Comparison of ENCODE assay signal across 41 mouse cellular contexts in the genomic region with DNA sequence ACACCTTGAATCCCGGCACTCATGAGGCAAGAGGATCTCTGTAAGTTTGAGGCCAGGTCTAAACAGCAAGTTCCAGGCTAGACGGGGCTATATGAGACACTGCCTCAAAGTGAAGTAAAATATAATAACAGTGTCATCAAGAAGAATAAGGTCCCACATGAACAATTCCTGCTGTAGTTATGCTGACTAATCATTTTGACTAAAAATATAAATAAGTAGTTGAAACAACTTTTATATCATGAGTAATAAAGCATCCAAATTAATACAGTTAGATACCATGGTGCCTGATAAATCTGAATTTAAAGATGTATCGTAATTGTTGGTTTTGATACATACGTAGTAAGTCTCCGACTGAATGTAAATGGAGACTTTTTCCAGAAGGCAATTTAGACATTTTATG. TPM values are rescaled to one million over a fixed set of nuclear protein-coding genes. Genes with fewer than 3 reads are reported as not detected.
"Had no signal": no experiment of that assay in that cellular context is flagged by ENCODE, and none has a peak within 500 bp of the region (broad histone marks: within the 10 kb centered on the region; RNA-seq: fewer than 3 reads in every experiment).

No protein-coding gene starts in this region.

- H3K9ac ChIP-seq: heart, embryonic 12.5 days; heart, embryonic 13.5 days; heart, embryonic 15.5 days; hindbrain, embryonic 12.5 days; hindbrain, embryonic 13.5 days; hindbrain, embryonic 14.5 days; hindbrain, embryonic 15.5 days; intestine, embryonic 15.5 days; kidney, embryonic 15.5 days had no signal

- H3K27me3 ChIP-seq: heart, embryonic 12.5 days; heart, embryonic 13.5 days; heart, embryonic 15.5 days; hindbrain, embryonic 12.5 days; intestine, embryonic 15.5 days had no signal

- H3K4me1 ChIP-seq: heart, embryonic 15.5 days; intestine, embryonic 15.5 days had no signal

- H3K9me3 ChIP-seq: heart, embryonic 12.5 days; heart, embryonic 13.5 days; heart, embryonic 15.5 days; hindbrain, embryonic 10.5 days; hindbrain, embryonic 12.5 days; hindbrain, embryonic 13.5 days; hindbrain, embryonic 15.5 days; intestine, embryonic 15.5 days; kidney, embryonic 15.5 days had no signal

- H3K4me2 ChIP-seq: heart, embryonic 12.5 days; heart, embryonic 13.5 days; heart, embryonic 15.5 days; hindbrain, embryonic 12.5 days; hindbrain, embryonic 13.5 days; hindbrain, embryonic 14.5 days; hindbrain, embryonic 15.5 days; intestine, embryonic 15.5 days; kidney, embryonic 15.5 days had no signal

- H3K36me3 ChIP-seq: heart, embryonic 12.5 days; heart, embryonic 13.5 days; heart, embryonic 15.5 days; hindbrain, embryonic 10.5 days; hindbrain, embryonic 12.5 days; hindbrain, embryonic 13.5 days; hindbrain, embryonic 15.5 days; intestine, embryonic 15.5 days; kidney, embryonic 15.5 days had no signal

- H3K4me3 ChIP-seq: heart, embryonic 12.5 days; heart, embryonic 13.5 days; heart, embryonic 15.5 days; hindbrain, embryonic 10.5 days; hindbrain, embryonic 12.5 days; hindbrain, embryonic 13.5 days; hindbrain, embryonic 15.5 days; intestine, embryonic 15.5 days; kidney, embryonic 15.5 days; layer of hippocampus, adult 2 months; left cerebral cortex, adult 2 months had no signal

- DNase-seq: heart, postnatal 10 days; heart, postnatal 14 days; heart, postnatal 36 days; heart, postnatal 4 days; kidney, adult 11 months; kidney, adult 18-20 months; kidney, adult 2 months; kidney, adult 8-10 months; kidney, adult 9 months; kidney, postnatal 10 days; kidney, postnatal 14 days; kidney, postnatal 25 days; kidney, postnatal 36 days; kidney, postnatal 4 days; layer of hippocampus, adult 9-11 months; layer of hippocampus, postnatal 36 days had no signal

- H3K27ac ChIP-seq: heart, embryonic 13.5 days; heart, embryonic 15.5 days; hindbrain, embryonic 10.5 days; hindbrain, embryonic 12.5 days; hindbrain, embryonic 13.5 days; hindbrain, embryonic 14.5 days; hindbrain, embryonic 15.5 days; hindbrain, postnatal 0 days; intestine, embryonic 15.5 days; kidney, embryonic 15.5 days; kidney, postnatal 0 days; layer of hippocampus, adult 2 months; left cerebral cortex, adult 2 months had no signal

RNA-seq across cellular contexts. Expression of a gene that starts 45.4 kb away (rescaled TPM):
- total RNA-seq: heart, postnatal 10 days; heart, postnatal 14 days; heart, postnatal 36 days; heart, postnatal 4 days; hematopoietic stem cell, adult 5-6 weeks; hindbrain, postnatal 0 days; layer of hippocampus, adult 18-20 months; layer of hippocampus, adult 2 months; layer of hippocampus, adult 8-10 months; layer of hippocampus, postnatal 10 days; layer of hippocampus, postnatal 36 days; left cerebral cortex, adult 18-20 months; left cerebral cortex, adult 2 months; left cerebral cortex, adult 8-10 months had no signal
- polyA plus RNA-seq: heart, embryonic 12.5 days; heart, embryonic 13.5 days; heart, embryonic 14.5 days; heart, embryonic 15.5 days; heart, embryonic 16.5 days; heart, postnatal 0 days; hindbrain, embryonic 12.5 days; hindbrain, embryonic 13.5 days; hindbrain, embryonic 14.5 days; hindbrain, embryonic 15.5 days; inflammation-experienced regulatory T-cells, adult 6 months; intestine, embryonic 14.5 days had no signal
